Mouse (Mus musculus): ENCODE results near the gene Runx3. TPM values are rescaled to one million over a fixed set of nuclear protein-coding genes. Genes with fewer than 3 reads are reported as not detected.
A peak's percentile ranks its signal among the peaks of the same experiment; 100 is the strongest.

Gene Runx3
- polyA plus RNA-seq, 1 experiment from 2014 or later: not detected

DNA sequence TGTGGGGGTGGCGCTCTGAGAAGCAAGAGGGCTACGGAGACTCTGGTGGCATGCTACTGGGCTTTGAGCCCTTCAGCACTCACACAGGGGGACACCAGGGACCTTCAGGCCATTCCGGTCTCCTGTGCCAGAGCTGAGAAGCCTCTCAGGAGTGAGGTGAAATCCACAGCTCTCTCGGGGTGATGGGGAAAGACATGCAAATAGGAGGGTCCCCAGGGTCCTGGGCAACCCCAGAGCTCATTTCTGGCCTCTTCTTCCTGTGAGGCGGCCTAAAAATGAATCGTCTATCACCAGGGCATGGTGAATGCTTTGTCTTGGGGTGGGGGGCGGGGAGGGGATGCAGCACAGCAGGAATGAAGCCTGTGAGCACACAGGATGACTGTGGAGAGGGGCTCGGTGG is 15.8 kb downstream of the Runx3 start:
- no peak overlapping the region for H3K4me2 ChIP-seq
- 58% methylated on average over 8 of the region's 8 CpGs for WGBS
- H3K9me3 ChIP-seq: no peaks in the 10 kb centered on the region
- H3K4me3 ChIP-seq: no peak overlapping the region
- no peaks in the 10 kb centered on the region for H3K36me3 ChIP-seq (replicated peaks)
- peaks cover 35% of the 10 kb centered on the region for H3K27me3 ChIP-seq (replicated peaks)
- peaks cover 4% of the 10 kb centered on the region; the same call in 1 of the 2 replicates for H3K4me1 ChIP-seq
- no peak overlapping the region for H3K27ac ChIP-seq
- no peak for ATAC-seq (replicated peaks)
- no peak overlapping the region for H3K9ac ChIP-seq

DNA sequence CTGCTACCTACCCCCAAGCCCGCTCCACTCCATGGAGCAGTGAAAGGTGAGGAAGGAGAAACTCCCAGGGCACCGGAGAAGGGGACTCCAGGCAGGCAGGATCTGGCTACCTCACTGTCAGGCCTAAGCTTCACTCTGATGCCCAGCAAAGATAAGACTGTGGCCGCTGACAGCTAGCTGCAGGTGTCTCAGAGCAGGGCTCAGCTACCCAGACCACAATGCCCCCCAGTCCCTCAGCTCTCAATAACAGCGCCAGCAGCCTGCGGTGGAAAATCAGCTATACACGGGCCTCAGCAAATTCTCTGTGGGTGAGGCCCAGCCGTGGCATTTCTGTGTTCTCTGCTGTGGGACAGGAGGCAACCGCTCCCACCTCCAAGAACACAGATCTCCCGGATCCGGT is 16.2 kb downstream of the Runx3 start:
- ATAC-seq (replicated peaks): no peak
- no peaks in the 10 kb centered on the region for H3K36me3 ChIP-seq (replicated peaks)

DNA sequence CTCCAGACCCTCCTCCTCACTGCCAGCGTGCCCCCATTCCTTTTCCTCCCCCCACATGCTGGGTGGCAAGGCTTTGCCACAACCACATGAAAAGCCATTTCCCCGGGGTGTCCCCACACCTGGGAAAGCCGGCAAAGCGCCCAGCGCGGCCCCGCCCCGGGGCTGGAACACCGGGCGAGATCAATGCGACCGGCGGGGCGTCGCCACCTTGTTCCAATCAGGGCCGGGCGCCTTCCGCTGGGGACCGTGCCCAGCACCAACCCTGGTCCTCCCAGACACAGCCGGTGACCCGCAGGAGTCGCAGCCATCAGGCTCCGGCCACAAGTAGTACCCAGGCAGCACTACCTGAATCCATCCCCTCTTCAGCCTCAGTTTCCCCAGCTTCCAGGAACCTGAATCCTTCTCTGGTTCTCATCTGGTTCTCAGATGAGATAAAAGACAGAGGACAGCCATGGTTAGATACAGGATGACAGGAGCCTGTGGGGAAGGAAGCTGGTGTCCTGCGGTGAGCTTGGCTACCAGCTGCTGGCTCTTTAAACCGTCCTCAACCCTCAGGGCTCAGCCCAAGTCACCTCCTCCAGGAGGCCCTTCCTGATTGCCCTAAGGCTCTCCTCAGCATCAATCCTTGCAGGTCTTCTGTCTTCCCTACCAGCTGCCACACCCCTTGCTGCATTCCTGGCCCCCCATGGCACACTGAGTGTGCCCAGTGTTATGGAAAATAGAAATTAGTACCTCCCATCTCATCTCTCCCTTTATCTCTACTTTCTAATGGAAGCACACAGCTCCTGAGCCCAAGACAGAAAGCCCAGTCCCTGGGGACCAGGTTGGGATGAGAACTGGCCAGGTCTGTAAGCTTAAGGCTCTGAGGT is 20.4 kb downstream of the Runx3 start:
- WGBS: under 1% methylated on average over 25 of the region's 25 CpGs
- no peak overlapping the region for H3K27ac ChIP-seq
- no peak overlapping the region for H3K4me3 ChIP-seq
- H3K9me3 ChIP-seq: no peaks in the 10 kb centered on the region
- peaks cover 71% of the 10 kb centered on the region for H3K27me3 ChIP-seq (replicated peaks)
- ATAC-seq (replicated peaks): no peak
- H3K9ac ChIP-seq: no peak overlapping the region
- no peak overlapping the region for H3K4me2 ChIP-seq
- no peaks in the 10 kb centered on the region for H3K36me3 ChIP-seq (replicated peaks)
- peaks cover 4% of the 10 kb centered on the region; the same call in 1 of the 2 replicates for H3K4me1 ChIP-seq

More for the DNA sequence above, 16.2 kb downstream of the Runx3 start:
- peaks cover 39% of the 10 kb centered on the region for H3K27me3 ChIP-seq (replicated peaks)
- peaks cover 4% of the 10 kb centered on the region; the same call in 1 of the 2 replicates for H3K4me1 ChIP-seq
- H3K27ac ChIP-seq: no peak overlapping the region
- no peak overlapping the region for H3K4me2 ChIP-seq
- WGBS: 62% methylated on average over 10 of the region's 10 CpGs
- no peak overlapping the region for H3K9ac ChIP-seq
- H3K4me3 ChIP-seq: no peak overlapping the region
- no peaks in the 10 kb centered on the region for H3K9me3 ChIP-seq

DNA sequence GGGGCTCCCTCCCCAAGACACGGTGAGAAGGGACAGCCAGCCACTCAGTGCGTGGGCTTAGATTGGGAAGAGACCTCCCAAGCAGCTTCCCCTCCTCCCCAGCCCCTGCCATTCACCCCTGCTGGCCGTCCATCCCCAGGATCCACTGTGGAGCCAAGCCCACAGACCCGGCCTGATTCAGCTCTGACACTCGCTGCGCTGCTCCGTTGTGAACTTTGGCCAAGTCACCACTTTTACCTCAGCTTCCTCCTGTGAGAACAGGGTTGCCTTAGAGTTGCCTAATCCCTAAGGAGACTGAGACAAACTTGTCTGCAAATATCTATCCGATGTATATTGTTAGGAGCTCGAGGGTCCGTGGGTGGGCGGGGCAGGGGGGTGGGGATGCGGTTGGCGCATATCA is 21.3 kb downstream of the Runx3 start:
- H3K36me3 ChIP-seq (replicated peaks): no peaks in the 10 kb centered on the region
- no peaks in the 10 kb centered on the region for H3K9me3 ChIP-seq
- H3K4me1 ChIP-seq: peaks cover 4% of the 10 kb centered on the region; the same call in 1 of the 2 replicates
- H3K27me3 ChIP-seq (replicated peaks): peaks cover 79% of the 10 kb centered on the region
- H3K27ac ChIP-seq: no peak overlapping the region
- H3K4me3 ChIP-seq: no peak overlapping the region
- H3K9ac ChIP-seq: no peak overlapping the region
- WGBS: 5% methylated on average over 13 of the region's 13 CpGs
- ATAC-seq (replicated peaks): no peak
- no peak overlapping the region for H3K4me2 ChIP-seq

DNA sequence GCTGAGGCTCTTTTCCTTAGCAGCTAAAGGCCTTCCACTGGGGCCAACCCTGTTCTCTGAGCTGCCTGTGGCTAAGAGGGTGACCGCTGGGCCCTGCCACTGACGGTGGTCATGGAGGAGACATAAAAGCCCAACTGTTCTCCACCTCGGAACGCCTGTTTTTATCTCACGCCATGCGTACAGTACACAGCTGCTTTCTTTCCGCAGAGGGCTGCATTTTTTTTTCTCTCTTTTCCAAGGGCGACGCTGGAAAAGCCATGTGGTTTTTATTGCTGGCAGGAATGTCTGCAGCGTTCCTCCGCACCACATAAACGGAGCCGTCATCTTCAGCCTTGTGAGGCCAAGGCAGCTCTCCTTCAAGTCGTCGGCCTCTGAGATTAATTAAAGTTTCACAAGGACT is 26.3 kb downstream of the Runx3 start:
- no peak overlapping the region for H3K27ac ChIP-seq
- H3K4me2 ChIP-seq: no peak overlapping the region
- no peaks in the 10 kb centered on the region for H3K9me3 ChIP-seq
- H3K4me3 ChIP-seq: no peak overlapping the region
- no peak for ATAC-seq (replicated peaks)
- 17% methylated on average over 15 of the region's 15 CpGs for WGBS
- H3K9ac ChIP-seq: no peak overlapping the region
- peaks cover 89% of the 10 kb centered on the region for H3K27me3 ChIP-seq (replicated peaks)
- H3K36me3 ChIP-seq (replicated peaks): no peaks in the 10 kb centered on the region
- H3K4me1 ChIP-seq: no peaks in the 10 kb centered on the region

DNA sequence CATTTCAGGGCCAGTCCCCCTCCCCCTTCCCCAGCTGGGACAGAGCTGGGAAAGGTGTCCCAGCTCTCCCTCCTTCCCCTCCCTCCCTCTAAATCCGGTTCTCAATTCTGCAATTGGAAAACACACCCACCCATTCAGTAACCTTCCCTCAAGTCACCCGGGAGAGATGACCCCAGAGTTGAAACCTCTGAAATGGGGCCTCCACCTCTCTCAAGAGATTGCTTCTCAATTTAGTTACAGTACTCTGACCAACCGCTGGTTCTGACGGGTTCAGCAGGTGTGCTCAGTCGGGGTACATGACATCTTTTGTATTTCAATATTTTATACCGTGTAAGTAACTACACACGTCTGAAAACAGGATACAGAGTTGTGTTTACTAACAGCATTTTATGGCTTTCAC is 28.2 kb downstream of the Runx3 start:
- Histone ChIP-seq H3K4me2 (no peak overlapping the region), H3K4me1 (peaks cover 11% of the 10 kb centered on the region; the same call in 1 of the 2 replicates), H3K4me3 (no peak overlapping the region), H3K9ac (no peak overlapping the region), H3K27me3 (replicated peaks) (peaks cover 92% of the 10 kb centered on the region), H3K27ac (no peak overlapping the region), H3K9me3 (no peaks in the 10 kb centered on the region), H3K36me3 (replicated peaks) (no peaks in the 10 kb centered on the region)
- ATAC-seq (replicated peaks): no peak
- WGBS: 4% methylated on average over 7 of the region's 7 CpGs

DNA sequence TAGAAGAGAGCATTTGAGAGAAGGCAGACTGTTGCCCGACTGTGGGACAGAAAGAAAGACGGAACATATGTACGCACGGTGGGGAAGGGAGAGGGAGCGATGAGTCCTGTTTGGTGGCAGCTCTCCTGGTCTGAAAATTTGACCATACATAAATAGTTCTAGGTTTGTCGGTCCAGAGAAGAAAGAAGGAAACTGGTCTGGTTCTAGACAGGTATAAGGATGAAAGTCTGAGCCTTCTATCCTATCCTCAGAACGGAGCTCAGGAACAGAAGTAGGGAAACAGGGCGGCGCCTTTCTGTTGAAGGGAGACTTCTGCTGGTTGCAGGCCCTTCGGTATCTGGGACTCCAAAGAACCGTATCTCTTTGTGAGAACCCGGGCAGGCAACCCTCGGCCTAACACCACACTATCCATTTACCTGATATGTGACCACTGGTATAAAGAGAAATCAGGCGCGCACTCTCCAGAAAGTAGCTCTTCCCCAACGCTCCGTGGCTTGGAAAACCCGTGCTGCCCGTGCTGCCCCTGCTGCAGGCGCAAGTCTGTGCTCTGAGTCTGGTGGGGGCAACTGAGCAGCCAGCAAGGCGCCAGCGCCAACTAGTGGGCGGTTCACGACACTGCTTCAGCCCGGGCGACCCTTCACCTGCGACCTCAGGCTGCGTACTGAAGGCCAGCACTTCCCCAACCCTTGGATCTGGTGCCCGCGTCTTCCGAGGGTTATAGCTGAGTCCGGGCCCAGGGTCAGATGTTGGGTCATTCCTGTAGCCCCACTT is 29.8 kb downstream of the Runx3 start:
- no peak overlapping the region for H3K4me2 ChIP-seq
- H3K4me3 ChIP-seq: no peak overlapping the region
- peaks cover 92% of the 10 kb centered on the region for H3K27me3 ChIP-seq (replicated peaks)
- no peak overlapping the region for H3K27ac ChIP-seq
- no peak for ATAC-seq (replicated peaks)
- peaks cover 11% of the 10 kb centered on the region; the same call in 1 of the 2 replicates for H3K4me1 ChIP-seq
- no peaks in the 10 kb centered on the region for H3K9me3 ChIP-seq
- H3K36me3 ChIP-seq (replicated peaks): no peaks in the 10 kb centered on the region
- 2% methylated on average over 32 of the region's 32 CpGs for WGBS
- no peak overlapping the region for H3K9ac ChIP-seq

DNA sequence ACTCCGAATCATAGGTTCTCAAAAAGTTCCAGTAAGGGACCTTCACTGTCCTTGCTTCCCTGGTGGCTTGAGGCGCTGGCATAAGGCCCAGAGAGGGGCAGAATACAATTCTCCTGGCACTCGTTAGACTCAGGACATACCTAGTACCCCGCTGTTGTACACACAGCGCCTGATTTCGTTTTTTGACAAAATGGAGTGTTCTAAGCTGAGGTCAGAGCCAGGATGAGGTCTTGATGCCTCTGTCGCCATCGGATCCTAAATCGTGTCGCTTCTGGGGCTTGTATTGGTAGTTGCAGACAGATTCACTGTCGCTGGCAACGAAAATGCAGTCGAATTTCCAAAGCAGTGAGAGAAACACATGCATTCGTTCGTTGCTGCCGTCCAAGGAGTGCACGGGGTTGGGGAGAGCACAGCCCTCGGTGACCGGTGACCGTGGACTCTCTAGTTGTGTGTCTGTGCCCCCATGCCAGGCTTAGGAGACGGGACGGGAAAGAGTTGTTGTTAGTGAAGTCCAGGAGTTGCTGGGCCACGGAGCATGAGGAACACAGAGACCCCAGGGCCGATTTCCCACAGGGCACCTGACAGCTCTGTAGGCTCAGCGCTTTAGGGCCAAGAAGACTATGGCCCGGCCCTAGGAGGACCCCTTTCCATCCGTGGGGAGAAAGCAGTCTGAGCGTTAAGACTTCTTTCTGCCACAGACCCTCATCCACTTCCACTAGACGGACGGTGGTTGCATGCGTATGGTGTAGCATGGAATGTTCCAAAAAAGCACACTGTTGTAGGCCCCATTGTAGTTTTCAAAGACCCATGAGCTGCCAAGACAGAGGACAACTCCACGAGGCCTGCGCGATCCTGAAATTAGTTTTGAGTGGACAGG is 30.9 kb downstream of the Runx3 start:
- no peaks in the 10 kb centered on the region for H3K9me3 ChIP-seq
- no peaks in the 10 kb centered on the region for H3K36me3 ChIP-seq (replicated peaks)
- H3K4me2 ChIP-seq: no peak overlapping the region
- H3K27ac ChIP-seq: no peak overlapping the region
- no peak overlapping the region for H3K4me3 ChIP-seq
- ATAC-seq (replicated peaks): 0 out of 2 replicates have a peak, but pooled peaks have one; percentile 17
- H3K4me1 ChIP-seq: peaks cover 11% of the 10 kb centered on the region; the same call in 1 of the 2 replicates
- H3K9ac ChIP-seq: no peak overlapping the region
- H3K27me3 ChIP-seq (replicated peaks): peaks cover 92% of the 10 kb centered on the region
- WGBS: 3% methylated on average over 34 of the region's 34 CpGs

DNA sequence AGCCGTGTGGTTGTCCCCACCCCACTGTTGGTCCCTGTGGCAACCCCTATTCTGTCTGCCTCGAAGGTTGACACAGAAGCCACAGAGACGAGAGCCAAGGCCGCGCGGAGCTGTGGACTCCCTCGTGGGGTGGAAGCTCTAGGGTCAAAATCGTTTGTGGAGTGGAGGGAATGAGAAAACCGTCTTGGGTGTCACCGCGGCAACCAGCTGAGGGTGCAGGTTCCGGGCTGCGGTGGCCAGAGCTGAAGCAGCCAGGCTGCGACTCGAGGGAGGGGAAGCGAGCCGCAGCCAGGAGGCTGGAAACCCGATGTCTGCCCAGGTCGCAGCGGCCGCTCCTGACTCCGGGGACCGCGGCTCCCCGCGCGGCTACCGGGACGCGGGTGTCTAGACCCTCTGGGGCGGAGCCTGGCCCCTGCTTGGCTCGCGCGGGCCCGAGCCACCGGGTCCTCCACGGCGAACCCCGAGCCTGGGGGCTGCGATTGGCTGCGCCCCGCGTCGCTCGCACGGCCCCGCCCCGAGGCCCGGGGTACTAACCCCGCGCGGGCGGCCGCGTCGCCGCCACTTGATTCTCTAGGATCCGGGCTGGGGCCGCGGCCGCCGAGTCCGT is 31.6 kb downstream of the Runx3 start:
- Histone ChIP-seq H3K27ac (no peak overlapping the region), H3K4me1 (peaks cover 11% of the 10 kb centered on the region; the same call in 1 of the 2 replicates), H3K9me3 (no peaks in the 10 kb centered on the region), H3K4me2 (peak overlapping the region; percentile 35), H3K9ac (no peak overlapping the region), H3K4me3 (peak overlapping the region; percentile 15; the same call in 1 of the 2 replicates), H3K27me3 (replicated peaks) (peaks cover 92% of the 10 kb centered on the region), H3K36me3 (replicated peaks) (no peaks in the 10 kb centered on the region)
- ATAC-seq (replicated peaks): no peak; the same call in 1 of the 2 replicates
- WGBS: 1% methylated on average over 63 of the region's 63 CpGs

DNA sequence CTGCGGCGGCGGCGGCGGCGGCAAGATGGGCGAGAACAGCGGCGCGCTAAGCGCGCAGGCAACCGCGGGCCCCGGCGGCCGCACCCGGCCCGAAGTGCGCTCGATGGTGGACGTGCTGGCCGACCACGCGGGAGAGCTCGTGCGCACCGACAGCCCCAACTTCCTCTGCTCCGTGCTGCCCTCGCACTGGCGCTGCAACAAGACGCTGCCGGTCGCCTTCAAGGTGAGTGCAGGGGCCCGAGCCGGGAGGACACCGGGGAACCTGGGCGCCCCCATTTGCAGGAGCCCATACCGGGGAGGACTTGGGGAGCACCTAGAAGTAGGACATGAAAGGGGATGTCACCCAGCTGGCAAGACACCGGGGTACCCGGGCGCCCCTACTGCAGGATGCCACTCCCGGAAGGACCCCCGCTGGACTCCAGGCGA is 32.4 kb downstream of the Runx3 start:
- under 1% methylated on average over 43 of the region's 45 CpGs for WGBS
- peak overlapping the region; percentile 15; the same call in 1 of the 2 replicates for H3K4me3 ChIP-seq
- H3K9ac ChIP-seq: no peak overlapping the region
- H3K4me2 ChIP-seq: peak overlapping the region; percentile 35
- no peaks in the 10 kb centered on the region for H3K9me3 ChIP-seq
- no peak overlapping the region for H3K27ac ChIP-seq
- peaks cover 92% of the 10 kb centered on the region for H3K27me3 ChIP-seq (replicated peaks)
- H3K36me3 ChIP-seq (replicated peaks): no peaks in the 10 kb centered on the region
- H3K4me1 ChIP-seq: peaks cover 11% of the 10 kb centered on the region; the same call in 1 of the 2 replicates
- ATAC-seq (replicated peaks): no peak

All from midbrain, embryonic 15.5 days (tissue).